Mouse (Mus musculus) cerebellum, adult 9-10 months (tissue): ENCODE results near the gene Igdcc3.
A peak's percentile ranks its signal among the peaks of the same experiment; 100 is the strongest.
"Not testable (repeated sequence)": the region's sequence is repeated elsewhere in the genome, so short reads cannot be mapped to it uniquely, and the experiment has no call there.

Experiments used
- DNase-seq: peaks from one replicate; pipeline ENCODE4 v3.0.0; 2022

The Igdcc3 gene

DNA sequence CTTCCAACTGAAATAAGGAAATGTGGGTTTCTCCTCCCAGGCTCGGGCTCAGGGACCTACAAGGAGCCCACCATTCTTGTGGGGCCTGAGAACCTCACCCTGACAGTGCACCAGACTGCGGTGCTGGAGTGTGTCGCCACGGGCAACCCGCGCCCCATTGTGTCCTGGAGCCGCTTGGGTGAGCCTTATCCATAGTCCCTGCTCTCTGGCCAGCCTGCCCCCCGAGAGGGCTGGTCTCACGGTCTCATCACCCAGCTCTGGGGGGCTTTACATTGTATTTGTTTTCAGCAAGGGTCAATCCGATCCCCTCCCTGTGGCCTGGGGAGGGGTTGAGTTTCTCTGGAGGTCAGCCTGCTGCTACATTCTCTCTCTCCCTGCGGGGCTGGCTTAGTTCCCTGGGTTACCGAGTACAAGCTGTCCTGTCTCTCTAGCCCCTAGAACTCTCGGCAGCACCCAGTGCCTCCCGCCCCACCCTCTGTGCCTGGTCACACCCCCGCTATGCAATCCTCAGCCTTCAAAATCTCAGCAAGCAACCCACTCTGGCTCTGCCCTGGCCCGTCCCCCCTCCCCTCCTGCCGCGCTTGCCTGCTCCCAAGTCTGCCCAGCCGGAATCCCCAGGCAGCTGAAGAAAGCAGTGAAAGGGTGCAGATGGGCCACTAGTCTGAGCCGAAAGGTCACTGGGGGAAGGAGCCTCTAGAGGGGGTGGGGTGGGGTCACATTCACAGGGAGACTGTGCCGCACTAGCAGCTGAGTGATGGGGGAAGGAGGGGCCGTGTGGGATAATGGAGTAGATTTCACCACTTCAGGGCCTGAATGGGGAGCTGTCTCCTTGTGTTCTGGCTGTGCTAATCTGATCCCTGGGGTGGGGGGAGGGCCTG is 37.6 kb downstream of the Igdcc3 start:
- no peak for DNase-seq

DNA sequence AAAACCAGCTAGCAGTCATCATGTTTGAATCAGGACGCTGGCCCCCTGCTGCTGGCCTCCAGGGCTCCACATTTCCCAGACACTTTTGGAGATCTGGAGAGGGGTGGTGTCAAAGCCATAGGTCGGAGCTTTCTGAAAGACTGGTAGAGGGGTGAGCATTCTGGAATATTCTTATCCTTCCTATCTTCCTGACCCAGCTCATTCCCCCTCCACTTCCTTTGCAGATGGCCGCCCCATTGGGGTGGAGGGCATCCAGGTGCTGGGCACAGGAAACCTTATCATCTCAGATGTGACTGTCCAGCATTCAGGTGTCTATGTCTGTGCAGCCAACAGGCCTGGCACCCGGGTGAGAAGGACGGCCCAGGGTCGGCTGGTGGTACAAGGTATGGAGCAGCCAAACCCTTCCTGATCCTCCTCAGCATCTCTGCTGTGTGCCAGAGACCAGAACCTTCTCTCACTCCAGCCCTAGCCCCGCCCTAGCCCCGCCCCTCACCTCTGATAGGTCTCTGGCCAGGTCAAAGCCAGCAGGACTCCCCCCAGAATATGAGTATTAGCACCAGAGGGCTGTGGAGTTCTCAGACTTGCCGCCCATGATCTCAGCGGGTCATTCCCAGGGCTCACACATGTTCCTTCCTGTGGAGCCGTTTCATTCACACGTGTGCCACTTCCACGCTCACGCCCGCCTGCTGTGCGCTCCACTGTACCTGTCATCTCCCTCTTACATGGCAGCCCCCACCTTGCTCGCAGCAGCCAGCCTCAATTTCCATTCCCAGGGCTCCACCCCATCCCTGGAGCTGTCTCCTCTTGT is 39.0 kb downstream of the Igdcc3 start:
- DNase-seq, result no peak

DNA sequence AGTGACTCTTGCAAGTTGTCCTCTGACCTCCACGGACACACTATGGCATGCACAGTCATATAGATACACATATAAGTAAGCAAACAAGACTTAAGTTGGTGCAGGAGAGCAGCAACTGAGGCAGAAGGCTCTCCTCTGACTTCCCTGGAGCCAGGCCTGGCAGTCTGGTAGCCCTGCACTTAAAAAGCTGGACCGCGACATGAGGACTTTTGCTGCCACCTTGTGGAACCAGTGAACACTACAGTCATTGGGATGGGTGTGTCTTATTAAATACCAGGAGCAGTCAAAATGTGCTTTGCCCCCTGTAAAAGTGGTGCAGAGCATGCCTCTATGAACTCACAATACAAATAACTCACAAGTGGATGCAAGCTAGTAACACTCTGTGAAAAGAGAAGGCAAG is 47.6 kb downstream of the Igdcc3 start:
- peak; percentile 92 for DNase-seq

DNA sequence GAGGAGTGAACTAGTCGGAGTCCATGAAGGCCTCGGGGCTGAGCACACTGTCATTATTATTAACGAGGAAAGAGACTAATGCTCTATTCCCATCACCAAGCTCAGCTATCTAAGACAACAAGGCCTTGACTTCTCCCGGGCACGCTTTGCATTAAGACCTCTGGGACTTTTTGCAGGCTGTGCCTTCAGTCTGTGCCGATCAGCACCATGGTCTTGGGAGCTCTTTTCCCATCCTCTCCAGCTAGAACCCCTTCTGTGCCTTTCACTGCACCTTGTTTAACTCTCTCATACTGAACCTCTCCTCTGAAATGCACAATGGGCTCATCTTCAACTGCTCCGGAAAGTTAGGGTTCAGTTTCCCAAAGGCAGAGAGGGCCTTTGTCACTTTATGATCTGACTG is 49.3 kb downstream of the Igdcc3 start:
- DNase-seq, result no peak

DNA sequence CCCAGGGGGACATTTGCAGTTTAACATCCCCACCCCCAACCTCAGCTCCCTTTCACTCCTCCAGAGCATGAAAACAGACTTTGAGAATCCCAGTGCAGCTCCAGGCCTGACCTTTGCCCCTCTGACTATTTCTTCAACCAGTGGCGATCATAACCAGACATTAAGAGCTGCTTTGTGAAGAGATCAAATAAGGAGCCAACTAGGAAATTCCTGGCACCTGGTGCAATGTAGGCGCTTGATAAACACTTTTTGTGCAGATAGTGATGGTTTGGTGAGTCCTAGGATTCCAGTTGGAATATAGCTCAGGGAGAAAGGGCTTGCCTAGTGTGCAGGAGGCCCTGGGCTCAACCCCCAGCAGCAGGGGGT is 50.4 kb downstream of the Igdcc3 start:
- DNase-seq, result no peak

DNA sequence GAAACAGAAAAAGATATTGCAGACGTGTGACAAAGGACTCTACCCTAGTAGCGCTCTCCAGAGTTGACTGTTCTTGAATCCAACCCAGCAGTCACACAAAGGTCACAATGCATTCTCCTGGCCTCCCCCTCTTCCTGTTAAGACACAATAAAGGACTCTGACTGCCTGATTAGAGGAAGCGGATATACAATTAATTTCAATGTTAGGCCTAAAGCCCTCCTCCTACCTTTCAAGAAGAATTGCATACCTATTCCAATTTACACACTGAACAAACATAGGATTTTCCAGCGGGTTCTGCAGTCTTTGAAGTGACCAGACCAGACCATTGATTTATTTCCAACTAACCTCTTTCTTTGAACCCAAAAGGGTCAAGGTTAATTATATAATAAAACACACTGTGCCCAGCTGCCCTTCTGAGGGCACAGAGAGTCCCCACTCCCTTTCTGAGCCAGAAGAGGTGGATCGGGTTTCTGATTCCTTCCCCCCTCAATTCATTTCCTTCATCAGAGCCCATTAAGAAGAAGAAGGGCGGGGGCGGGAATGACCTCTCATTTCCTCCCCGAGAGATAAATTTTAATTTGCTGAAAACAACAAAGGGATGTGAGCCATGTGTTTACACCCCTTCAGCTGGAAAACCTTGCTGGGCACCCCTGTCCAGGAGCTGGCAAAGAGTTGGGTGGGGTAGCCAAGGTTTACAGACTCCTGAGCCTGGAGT is 50.9 kb downstream of the Igdcc3 start:
- DNase-seq, result no peak

DNA sequence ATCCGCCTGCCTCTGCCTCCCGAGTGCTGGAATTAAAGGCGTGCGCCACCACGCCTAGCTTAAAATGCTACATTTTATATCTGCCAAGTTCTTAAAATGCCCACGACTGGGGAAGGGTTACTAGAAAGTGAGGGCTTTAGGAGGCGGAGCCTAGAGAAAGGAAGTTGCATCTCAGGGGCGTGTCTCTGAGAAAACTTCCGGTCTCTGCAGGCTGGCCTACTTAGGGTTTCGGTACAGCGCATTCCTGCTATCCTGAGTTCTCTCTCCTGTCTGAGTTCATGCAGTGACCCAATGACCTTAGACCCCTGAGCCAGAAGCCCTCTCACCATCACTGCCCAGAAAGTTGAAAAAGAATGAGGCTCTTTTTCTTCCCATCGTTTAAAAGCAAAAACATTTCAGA is 52.2 kb downstream of the Igdcc3 start:
- no peak for DNase-seq

DNA sequence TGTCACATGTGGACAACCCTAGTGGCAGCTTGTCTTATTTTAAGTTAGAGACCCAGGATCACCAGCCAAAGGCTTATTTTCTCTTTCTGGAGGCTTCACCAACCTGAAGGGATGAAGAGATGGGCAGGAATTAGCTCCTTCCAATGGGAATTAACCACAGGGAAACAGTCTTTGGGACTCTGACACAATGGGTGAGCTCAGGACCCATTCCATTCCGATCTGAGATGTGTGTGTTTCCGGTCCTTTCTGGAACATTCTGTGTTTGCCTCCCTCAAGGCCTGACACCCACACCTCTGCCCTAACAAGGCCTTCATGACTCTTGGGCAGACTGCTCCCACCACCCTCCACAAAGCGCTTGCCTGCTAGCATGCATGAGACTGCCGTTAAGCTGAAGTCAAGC is 54.1 kb downstream of the Igdcc3 start, which contains the start of gene Parp16:
Gene Parp16, plus strand, starts transcription at position 301 of the 400 bp plus-strand sequence.
- no peak for DNase-seq

DNA sequence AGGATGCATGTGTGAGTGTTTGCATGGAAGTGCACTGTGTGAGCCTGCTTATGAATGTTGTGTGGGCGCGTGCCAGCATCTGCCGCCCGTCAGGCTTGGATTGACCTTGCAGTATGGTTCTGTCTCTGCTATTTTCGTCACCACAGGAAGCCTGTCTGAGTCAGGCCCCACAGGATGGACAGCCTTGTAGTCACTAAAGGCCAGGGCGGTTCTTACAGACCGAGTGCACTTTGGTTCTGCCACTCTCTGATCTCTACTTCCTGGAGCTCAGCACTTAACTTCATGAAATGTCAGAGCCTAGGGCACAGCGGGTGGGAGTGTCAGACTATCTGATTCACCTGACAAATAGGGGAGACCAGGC is 54.6 kb downstream of the Igdcc3 start:
- peak; percentile 51 for DNase-seq

DNA sequence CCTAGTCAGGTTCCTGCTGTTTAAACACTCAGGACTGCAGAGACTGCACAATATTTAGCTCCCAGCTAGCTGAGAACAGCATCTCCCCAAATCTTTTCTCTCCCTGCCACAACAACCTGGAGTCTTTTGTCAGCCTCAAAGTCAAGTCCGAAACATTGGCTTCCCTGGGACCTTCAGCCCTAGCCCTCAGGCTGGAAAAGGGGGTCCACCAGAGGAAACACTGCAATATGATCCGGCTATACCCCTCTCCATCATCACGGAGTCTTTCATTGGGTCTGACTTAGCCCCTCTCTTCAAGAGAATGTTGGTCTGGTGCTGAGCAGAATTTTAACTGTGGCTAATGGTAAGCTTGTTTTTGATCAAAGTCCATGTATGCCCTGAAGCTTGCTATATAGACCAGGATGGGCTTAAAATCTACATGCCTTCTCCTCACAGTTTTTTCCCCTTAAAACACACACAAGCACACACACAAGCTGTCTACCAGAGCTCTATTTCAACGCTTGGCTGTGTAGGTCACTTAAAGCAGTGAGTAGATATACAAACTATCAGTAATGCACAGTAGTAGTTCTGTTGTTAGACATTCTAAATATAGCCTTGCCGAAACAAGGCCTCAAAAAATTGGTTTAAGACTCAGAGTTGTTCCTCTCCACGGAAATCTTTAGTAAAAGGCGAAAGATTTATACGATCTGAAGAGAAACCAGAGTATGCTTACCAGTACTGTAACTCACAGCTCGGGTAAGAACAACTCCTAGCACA is 55.2 kb downstream of the Igdcc3 start:
- DNase-seq, result no peak

DNA sequence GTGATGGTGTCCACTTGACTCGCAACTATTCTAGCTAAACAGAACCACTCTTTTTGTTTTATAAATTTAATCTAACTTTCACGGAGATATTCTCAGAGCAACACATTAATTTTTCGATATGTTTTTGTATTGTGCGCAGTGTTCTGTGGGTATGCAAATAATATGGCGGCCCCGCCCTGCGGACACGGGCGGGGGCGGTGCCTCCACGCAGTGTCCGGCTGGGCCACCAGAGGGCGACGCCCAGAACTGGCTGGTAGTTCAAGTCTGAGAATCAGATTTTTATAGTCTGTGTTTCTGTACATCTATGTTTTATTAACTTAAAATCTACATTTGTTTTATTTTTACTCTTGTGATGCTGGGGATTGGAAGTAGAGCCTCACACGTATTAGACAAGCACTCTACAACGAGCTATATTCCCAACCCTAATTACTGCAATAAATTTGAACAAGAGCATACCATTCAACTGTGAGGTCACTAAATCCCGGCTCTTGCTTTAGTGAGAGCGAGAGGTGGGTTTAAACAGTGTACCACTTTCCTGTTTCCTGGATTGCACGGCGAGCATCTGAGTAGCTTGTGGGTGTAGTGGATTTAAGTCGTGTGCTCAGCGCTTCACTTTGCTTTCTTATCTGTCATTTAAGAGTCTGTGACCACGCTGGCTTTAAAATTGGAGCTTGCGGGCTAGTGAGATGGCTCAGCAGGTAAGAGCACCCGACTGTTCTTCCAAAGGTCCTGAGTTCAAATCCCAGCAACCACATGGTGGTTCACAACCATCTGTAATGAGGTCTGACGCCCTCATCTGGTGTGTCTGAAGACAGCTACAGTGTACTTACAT is 56.0 kb downstream of the Igdcc3 start:
- peak; percentile 97 for DNase-seq

DNA sequence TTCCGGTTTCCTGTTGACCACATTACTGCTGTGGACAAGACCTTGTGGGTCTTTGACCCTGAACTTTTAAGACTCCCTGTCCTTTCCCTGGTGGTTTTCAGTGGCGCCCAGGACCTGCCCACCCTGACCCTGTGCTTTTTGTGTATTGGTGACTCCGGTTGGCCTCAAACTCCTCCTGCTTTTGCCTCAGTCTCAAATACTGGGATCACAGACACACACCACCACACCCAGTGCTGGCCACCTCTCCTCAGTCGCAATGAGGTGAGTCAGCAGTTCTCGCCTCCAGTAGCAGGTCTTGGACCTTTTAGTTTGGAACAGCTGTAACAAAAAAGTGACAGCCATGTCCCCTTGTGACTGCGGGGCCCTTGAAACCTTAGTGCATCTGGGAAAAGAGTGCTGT is 56.8 kb downstream of the Igdcc3 start:
- no peak for DNase-seq

DNA sequence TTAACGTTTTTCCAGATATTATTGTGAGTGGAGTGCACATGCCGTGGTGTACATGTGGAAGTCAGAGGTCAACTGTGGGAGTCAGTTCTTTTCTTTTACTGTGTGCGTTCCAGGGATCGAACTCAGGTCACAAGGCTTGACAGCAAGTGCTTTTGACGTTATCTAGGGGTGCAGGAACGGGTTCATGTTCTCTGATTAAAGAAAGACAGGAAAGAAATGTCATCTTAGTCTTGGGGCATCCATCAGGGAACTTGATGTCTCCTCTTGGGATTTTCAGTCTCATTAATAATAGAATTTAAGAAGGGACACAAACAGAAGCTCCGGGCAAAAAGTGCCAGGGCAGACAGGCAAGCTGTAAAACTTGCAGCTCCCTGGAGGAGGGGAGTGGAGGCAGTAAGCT is 58.7 kb downstream of the Igdcc3 start:
- DNase-seq, result no peak

DNA sequence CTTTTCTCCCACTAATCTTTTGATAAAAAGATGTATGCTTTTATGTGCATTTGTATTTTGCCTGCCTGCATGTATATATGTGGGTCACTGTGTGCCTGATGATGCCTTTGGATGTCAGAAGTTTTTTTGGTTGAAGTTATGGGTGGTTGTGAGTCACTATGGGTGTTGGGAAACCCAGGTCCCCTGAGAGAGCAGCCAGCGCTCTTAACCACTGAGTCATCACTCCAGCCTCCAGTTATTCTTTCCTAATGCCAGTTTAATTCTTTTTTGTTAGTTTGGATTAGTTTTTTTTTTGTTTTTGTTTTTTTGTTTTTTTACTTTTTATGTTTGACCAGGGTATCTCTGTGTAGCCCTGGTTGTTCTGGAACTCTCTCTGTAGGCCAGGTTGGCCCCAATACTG is 59.6 kb downstream of the Igdcc3 start:
- DNase-seq, result no peak

DNA sequence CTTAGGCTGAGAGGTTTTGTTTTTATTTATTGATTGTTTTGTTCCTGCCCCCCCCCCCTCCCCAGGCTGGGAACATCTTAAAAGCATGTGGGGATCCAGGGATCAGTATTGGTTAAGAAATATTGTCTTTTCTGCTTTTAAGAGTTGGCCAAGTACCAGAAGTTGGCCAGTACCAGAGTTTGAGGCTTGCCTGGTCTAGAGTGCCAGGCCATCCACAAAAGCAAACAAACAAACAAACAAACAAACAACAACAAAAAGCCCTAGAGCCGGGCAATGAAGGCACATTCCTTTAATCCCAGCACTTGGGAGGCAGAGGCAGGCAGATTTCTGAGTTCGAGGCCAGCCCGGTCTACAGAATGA is 60.0 kb downstream of the Igdcc3 start:
- DNase-seq, result no peak

DNA sequence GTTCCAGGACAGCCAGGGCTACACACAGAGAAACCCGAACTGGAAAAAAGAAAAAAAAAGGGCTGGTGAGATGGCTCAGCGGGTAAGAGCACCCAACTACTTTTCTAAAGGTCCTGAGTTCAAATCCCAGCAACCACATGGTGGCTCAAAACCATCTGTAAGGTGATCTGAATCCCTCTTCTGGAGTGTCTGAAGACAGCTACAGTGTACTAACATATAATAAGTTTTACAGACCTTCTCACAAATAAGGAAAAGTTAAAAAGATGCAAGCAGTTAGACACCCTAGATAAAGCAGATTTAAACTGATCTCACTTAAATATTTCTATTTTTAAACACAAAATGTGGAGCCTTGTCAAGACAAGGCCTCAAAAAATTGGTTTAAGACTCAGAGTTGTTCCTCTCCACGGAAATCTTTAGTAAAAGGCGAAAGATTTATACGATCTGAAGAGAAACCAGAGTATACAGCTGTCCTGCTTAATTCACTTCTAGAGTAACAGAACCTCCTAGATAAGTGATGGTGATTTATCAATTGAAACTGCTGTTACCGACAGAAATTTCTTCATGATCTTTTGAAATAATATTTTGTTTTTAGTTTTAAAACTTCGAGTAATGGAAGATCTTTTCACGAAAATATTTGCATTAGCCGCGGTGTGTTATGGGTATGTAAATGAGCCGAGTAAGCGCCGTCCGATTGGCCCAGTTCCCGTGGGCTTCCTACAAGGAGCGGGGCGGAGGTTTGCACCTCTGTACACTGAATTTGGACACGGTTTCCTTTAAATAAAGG is 60.6 kb downstream of the Igdcc3 start:
- peak; percentile 93 for DNase-seq

DNA sequence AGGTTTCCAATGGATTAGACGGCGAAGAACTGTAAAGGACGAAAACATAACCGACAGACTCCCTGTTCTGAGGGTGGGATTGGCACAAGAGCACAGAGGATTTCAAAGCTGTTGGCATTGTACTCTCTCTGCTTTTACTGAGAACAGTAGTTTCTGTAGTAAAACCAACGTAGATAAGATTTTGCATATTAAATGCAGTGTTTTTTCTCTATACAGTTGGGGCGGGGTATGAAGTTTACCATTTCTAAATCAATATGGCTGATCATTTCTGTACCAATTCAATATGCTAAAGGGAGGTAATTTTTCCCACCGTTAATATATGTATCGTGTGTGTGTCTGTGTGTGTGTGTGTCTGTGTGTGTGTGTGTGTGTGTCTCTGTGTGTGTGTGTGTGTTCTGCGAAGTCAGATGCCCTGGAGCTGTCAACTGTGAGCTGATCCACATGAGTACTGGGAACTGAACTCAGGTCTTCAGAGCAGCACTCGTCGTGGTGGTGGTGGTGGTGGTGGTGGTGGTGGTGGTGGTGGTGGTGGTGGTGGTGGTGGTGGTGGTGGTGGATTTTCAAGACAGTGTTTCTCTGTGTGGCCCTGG is 61.3 kb downstream of the Igdcc3 start:
- no peak for DNase-seq

DNA sequence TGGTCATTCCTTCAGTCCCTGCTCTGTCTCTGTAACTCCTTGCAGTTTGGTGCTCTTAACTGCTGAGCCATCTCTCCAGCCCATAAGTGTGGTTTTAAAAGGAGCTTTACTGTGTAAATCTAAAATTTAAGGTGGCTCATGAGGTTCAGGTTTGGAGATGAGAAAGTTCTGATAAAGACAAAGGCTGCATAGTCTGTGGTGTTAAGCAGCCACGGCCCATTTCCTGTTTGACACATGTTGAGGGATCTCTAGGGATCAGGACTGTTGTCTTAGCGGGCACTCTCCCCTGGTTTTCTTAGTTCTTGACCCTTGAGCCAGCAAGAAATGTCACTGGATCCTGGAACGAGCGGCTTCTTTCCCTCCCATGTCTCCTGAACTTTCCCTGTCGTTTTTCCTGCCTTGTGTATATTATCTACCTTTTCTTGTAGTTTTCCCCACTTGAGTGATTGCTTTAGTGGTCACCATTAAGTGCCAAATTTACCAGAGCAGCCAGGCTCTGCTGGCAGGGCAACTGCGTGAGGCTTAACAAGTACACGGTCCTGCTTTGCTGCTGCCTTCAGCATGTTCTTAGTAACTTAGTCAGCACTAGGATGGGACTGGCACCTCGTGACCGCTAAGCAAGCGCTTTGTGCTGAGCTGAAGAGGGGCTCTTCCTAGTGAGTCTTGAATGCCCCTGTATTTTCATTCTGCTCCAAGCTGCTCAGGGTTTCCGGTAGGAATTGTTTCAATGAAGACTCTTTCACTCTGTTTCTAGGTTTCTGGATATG is 64.2 kb downstream of the Igdcc3 start:
- DNase-seq, result no peak

DNA sequence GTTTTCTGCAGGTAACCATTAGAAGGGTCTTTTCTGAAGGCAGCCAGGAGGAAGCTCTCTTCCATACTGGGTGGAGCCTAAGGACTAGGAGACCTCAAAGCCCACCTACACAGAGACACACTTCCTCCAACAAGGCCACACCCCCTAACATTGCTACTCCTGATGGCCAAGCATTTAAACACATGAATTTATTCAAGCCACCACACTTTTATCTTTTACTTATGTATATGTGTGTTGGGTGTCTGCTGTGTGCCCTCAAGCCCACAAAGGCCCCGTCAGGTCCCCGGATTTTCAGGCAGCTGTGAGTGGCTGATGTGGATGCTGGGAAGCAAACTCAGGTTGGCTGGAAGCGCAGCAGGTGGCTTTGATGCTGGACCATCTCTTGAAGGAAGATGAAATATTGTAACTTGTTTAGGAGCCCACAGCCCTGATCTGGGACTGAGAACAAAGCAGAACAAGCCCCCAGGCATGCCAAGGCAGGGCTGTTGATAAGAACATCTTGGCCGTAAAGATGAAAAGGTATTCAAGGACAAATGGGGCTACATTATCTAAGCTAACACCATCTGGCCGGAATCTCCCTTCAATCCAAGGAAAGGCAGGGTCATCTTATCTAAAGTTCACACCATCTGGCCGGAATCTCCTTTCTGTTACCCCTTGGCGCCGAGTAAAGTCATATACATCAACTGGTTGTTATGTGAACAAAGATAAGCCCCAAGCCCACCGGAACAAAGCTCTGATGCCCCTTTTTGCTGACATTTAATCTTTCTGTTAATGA is 66.2 kb downstream of the Igdcc3 start:
- DNase-seq, result not testable (repeated sequence)
